Mouse (Mus musculus): Measurements from ENCODE around the gene Dctd. TPM values are rescaled to one million over a fixed set of nuclear protein-coding genes. Genes with fewer than 3 reads are reported as not detected.

Gene Dctd
- polyA plus RNA-seq (2014; fragmentation: Nextera tagmentation; extraction: Ambion mirVana) = 32.9 and 33.1 TPM in 2 replicates

DNA sequence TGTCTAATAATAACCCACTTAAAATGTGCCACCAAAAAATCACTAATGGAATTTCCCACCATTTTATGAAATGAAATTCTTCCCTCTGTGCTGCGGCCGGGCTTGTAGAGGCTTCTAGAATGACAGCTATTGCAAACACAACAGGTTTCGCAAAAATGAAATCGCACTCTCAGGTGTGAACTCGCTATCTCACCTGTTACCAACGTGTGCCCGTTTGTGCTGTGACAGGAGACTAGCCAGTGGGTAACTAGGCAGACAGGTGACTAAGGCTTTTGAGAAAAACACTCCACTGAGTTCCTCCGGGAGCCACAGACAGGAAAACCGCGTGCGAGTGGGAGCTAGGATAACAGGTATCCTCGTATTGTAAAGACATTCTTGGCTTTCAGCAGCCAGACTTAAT lies at the start of gene Dctd:
Gene Dctd (plus strand): TSS at position 301 of the 400 bp plus-strand sequence.
- Histone ChIP-seq H3K4me3 (ENCODE audit: low read depth, low read length) (no peak within 1 kb of the TSS), H3K9ac (ENCODE audit: low read length) (no peak within 1 kb of the TSS), H3K27ac (ENCODE audit: low read depth, low read length) (no peak within 1 kb of the TSS), H3K27me3 (ENCODE audit: control insufficient read depth, insufficient read depth, low read length) (no peaks in the 10 kb centered on the region), H3K4me1 (ENCODE audit: control insufficient read depth, insufficient read depth, low read length) (peaks cover 4% of the 10 kb centered on the region; the same call in 1 of the 2 replicates), H3K4me2 (ENCODE audit: low read depth) (no peak within 1 kb of the TSS; the same call in 1 of the 2 replicates), H3K36me3 (ENCODE audit: control insufficient read depth, insufficient read depth, low read length) (no peaks in the 10 kb centered on the region), H3K9me3 (ENCODE audit: control insufficient read depth, low read length) (no peaks in the 10 kb centered on the region)
- ATAC-seq (ENCODE audit: insufficient read depth, low FRiP score, low TSS enrichment) = no peak
- DNase-seq (ENCODE audit: low spot score) = no peak
- 93% methylated on average over 12 of the region's 12 CpGs for WGBS

DNA sequence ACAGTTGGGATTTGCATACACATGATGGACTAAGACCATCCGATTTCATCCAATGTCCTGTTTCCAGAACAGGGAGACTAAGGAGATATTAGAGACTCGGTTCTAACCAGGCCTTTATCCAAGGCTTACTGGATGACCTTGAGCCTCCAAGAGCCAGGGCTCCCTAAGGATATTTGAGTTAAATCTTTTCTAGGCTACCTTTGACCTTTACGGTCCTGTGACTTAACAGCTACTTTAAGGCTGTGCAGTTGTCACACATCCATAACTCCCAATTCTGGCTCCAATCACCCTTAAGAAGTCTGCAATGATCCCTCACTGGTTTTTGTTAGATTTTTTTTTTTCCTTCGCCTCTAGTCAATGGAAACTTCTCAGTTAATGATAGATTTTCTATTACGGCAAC lies 45.3 kb upstream of the Dctd start:
- Histone ChIP-seq H3K4me3 (ENCODE audit: low read depth, low read length) (no peak overlapping the region), H3K9me3 (ENCODE audit: control insufficient read depth, low read length) (no peaks in the 10 kb centered on the region), H3K36me3 (ENCODE audit: control insufficient read depth, insufficient read depth, low read length) (no peaks in the 10 kb centered on the region), H3K4me2 (ENCODE audit: low read depth) (no peak overlapping the region), H3K4me1 (ENCODE audit: control insufficient read depth, insufficient read depth, low read length) (no peaks in the 10 kb centered on the region), H3K27me3 (ENCODE audit: control insufficient read depth, insufficient read depth, low read length) (no peaks in the 10 kb centered on the region), H3K27ac (ENCODE audit: low read depth, low read length) (no peak overlapping the region), H3K9ac (ENCODE audit: low read length) (no peak overlapping the region)
- ATAC-seq (ENCODE audit: insufficient read depth, low FRiP score, low TSS enrichment) (no peak), DNase-seq (ENCODE audit: low spot score) (no peak)
- WGBS = 94% methylated on average over 5 of the region's 5 CpGs

DNA sequence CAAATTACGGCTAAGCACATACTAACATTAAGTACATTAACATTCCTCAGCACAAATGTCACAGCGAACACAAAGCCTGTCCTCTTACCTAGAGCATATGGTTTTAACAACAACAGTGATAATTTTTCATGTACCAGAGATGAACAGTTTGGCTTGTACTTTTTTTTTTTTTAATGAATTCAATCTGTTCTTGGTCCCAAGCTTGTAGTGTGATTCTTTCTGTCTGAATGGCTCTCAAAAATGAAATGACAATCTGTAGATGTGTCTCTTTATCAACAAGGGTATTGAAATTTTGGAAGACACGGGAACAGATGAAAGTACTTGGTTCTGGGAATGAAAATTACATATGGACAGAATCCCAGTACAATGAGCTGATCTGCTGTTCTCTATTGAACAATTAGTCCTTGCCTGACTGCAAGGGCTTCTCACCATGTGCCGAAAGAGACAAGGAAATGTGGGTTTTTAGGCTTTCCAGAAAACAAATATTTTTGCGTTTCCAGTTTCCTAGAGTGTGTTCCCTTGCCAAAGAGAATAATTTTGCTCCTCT lies 35.3 kb upstream of the Dctd start:
- H3K4me3 ChIP-seq (ENCODE audit: low read depth, low read length) = no peak overlapping the region
- H3K4me2 ChIP-seq (ENCODE audit: low read depth) = no peak overlapping the region
- ATAC-seq (ENCODE audit: insufficient read depth, low FRiP score, low TSS enrichment) (no peak), DNase-seq (ENCODE audit: low spot score) (no peak)
- H3K27ac ChIP-seq (ENCODE audit: low read depth, low read length) = no peak overlapping the region
- WGBS = 86% methylated on average over 5 of the region's 5 CpGs
- no peak overlapping the region for H3K9ac ChIP-seq (ENCODE audit: low read length)
- H3K36me3 ChIP-seq (ENCODE audit: control insufficient read depth, insufficient read depth, low read length) = no peaks in the 10 kb centered on the region
- no peaks in the 10 kb centered on the region for H3K4me1 ChIP-seq (ENCODE audit: control insufficient read depth, insufficient read depth, low read length)
- H3K27me3 ChIP-seq (ENCODE audit: control insufficient read depth, insufficient read depth, low read length) = no peaks in the 10 kb centered on the region
- no peaks in the 10 kb centered on the region for H3K9me3 ChIP-seq (ENCODE audit: control insufficient read depth, low read length)

DNA sequence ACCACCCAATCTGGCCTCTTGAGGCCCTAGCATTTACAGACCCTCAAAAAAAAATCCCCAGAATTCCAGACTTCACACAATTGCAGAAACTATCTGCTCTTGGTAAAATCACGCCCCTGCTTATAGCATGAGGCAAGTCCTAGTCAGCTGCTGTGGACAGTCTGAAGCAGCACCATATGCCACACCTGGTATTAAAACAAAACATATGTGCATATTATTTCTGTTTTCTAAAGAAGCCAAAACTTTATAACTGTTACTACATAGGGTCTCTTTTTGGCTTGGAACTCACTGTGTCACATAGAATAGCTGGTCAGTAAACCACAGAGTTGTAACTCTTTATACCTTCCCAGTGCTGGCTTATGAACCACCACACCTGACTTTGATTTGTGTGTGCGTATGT lies 24.7 kb upstream of the Dctd start:
- H3K4me3 ChIP-seq (ENCODE audit: low read depth, low read length) = no peak overlapping the region
- no peaks in the 10 kb centered on the region for H3K36me3 ChIP-seq (ENCODE audit: control insufficient read depth, insufficient read depth, low read length)
- 83% methylated on average over 2 of the region's 2 CpGs for WGBS
- DNase-seq (ENCODE audit: low spot score) (no peak), ATAC-seq (ENCODE audit: insufficient read depth, low FRiP score, low TSS enrichment) (no peak)
- H3K27me3 ChIP-seq (ENCODE audit: control insufficient read depth, insufficient read depth, low read length) = no peaks in the 10 kb centered on the region
- H3K4me1 ChIP-seq (ENCODE audit: control insufficient read depth, insufficient read depth, low read length) = no peaks in the 10 kb centered on the region
- no peak overlapping the region for H3K27ac ChIP-seq (ENCODE audit: low read depth, low read length)
- no peak overlapping the region for H3K4me2 ChIP-seq (ENCODE audit: low read depth)
- no peak overlapping the region for H3K9ac ChIP-seq (ENCODE audit: low read length)
- no peaks in the 10 kb centered on the region for H3K9me3 ChIP-seq (ENCODE audit: control insufficient read depth, low read length)

DNA sequence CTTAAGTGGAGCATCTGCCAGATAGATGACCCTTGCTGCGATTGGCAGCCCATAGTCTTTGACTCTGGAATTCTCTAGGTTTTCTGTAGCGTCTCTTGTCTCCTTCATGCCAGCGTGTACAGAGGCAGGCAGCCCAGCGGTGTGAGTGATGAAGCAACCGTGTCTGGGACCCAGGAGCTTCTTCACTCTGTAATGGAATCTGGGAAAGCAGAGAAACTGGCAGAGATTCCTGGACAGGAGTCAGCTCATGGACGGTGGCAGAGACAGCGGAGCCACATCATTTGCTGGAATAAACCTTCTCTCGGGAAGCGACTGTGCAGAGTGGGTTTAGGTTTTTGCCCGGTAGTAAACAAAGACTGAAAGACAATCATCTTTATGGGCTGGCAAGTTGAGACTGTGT lies 16.5 kb upstream of the Dctd start:
- H3K9me3 ChIP-seq (ENCODE audit: control insufficient read depth, low read length) = no peaks in the 10 kb centered on the region
- no peak overlapping the region for H3K27ac ChIP-seq (ENCODE audit: low read depth, low read length)
- no peak overlapping the region for H3K4me2 ChIP-seq (ENCODE audit: low read depth)
- no peaks in the 10 kb centered on the region for H3K36me3 ChIP-seq (ENCODE audit: control insufficient read depth, insufficient read depth, low read length)
- WGBS = 81% methylated on average over 10 of the region's 10 CpGs
- DNase-seq (ENCODE audit: low spot score) (no peak), ATAC-seq (ENCODE audit: insufficient read depth, low FRiP score, low TSS enrichment) (no peak)
- no peaks in the 10 kb centered on the region for H3K4me1 ChIP-seq (ENCODE audit: control insufficient read depth, insufficient read depth, low read length)
- no peak overlapping the region for H3K9ac ChIP-seq (ENCODE audit: low read length)
- H3K4me3 ChIP-seq (ENCODE audit: low read depth, low read length) = no peak overlapping the region
- no peaks in the 10 kb centered on the region for H3K27me3 ChIP-seq (ENCODE audit: control insufficient read depth, insufficient read depth, low read length)

DNA sequence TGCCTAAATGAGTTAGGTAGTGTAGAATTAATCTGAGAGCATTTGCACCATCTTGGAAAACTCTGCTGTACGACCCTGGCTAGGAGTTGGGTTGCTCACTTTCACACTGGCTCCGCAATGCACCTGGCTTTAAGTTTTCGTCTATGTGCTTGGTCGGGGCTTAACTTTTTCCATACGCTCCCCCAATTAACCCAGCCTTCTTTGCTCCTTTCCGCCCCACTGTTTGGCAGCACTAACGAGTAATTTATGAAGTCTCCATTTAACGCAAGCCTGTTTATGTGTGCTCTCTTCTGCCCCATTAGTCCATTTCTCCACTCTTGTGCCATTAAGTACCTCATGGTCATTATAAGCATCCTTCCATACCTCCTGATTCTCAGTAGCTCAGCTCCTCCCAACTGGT lies 8.2 kb upstream of the Dctd start:
- Histone ChIP-seq H3K27ac (ENCODE audit: low read depth, low read length) (no peak overlapping the region), H3K36me3 (ENCODE audit: control insufficient read depth, insufficient read depth, low read length) (no peaks in the 10 kb centered on the region), H3K27me3 (ENCODE audit: control insufficient read depth, insufficient read depth, low read length) (no peaks in the 10 kb centered on the region), H3K9me3 (ENCODE audit: control insufficient read depth, low read length) (no peaks in the 10 kb centered on the region), H3K4me3 (ENCODE audit: low read depth, low read length) (no peak overlapping the region), H3K4me1 (ENCODE audit: control insufficient read depth, insufficient read depth, low read length) (no peaks in the 10 kb centered on the region), H3K4me2 (ENCODE audit: low read depth) (no peak overlapping the region), H3K9ac (ENCODE audit: low read length) (no peak overlapping the region)
- no peak for ATAC-seq (ENCODE audit: insufficient read depth, low FRiP score, low TSS enrichment)
- no peak for DNase-seq (ENCODE audit: low spot score)
- WGBS = 77% methylated on average over 8 of the region's 8 CpGs

DNA sequence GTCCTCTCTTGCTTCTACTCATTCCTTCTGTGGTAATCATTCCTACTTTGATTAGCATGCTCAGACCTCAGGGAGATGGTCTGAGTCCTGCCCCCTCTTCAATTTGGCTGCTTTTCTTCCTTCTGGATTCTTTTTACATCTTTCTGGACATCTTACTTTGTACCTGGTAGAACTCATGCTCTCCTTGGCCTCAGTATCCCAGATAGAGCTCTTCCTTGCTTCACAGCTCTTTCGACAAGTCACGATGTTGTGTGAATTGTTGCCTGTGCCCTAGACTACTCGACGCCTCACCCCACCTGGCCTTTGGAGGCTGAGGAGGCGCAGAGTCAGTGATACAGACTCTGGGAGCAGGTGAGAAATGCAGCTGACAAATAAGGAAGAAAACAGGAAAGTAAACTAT lies 3.5 kb upstream of the Dctd start:
- DNase-seq (ENCODE audit: low spot score) = no peak
- H3K4me3 ChIP-seq (ENCODE audit: low read depth, low read length) = no peak overlapping the region
- H3K4me1 ChIP-seq (ENCODE audit: control insufficient read depth, insufficient read depth, low read length) = peaks cover 4% of the 10 kb centered on the region; the same call in 1 of the 2 replicates
- WGBS = 86% methylated on average over 5 of the region's 5 CpGs
- no peaks in the 10 kb centered on the region for H3K9me3 ChIP-seq (ENCODE audit: control insufficient read depth, low read length)
- ATAC-seq (ENCODE audit: insufficient read depth, low FRiP score, low TSS enrichment) = no peak
- H3K9ac ChIP-seq (ENCODE audit: low read length) = no peak overlapping the region
- no peak overlapping the region for H3K4me2 ChIP-seq (ENCODE audit: low read depth)
- no peaks in the 10 kb centered on the region for H3K27me3 ChIP-seq (ENCODE audit: control insufficient read depth, insufficient read depth, low read length)
- no peaks in the 10 kb centered on the region for H3K36me3 ChIP-seq (ENCODE audit: control insufficient read depth, insufficient read depth, low read length)
- no peak overlapping the region for H3K27ac ChIP-seq (ENCODE audit: low read depth, low read length)

DNA sequence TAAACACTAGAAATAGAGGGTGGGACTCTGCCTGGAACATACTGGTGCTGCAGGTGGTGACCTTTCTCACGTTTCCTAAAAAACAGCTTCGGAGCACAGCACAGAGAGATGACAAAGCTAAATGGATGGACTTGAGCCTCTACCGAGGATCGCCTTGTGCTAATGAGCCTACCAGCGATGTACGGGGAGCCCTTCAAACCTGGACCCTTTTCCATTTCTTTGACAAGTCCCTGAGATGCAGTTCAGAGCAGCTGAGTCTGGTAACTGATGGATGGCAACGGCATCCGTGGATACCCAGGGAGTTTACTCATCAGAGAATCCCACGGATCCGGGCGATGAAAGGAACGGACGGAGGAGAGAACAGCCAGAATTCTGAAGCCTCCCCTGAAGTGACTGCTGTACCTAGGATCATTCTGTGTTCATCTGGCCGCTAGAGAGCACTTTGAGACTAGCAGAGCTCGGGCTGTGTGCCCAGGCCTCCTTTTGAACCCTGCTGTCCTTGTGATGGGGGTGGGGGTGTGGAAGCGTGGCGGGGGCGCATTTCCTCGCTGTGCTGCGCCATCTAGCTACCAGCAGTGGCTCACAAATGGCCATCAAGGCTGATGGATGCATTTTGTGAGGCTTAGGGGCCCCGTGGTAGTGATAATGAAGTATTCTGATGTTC lies 1.6 kb upstream of the Dctd start:
- Histone ChIP-seq H3K4me3 (ENCODE audit: low read depth, low read length) (peak overlapping the region; percentile 7; the same call in 1 of the 2 replicates), H3K4me2 (ENCODE audit: low read depth) (peak overlapping the region; percentile 40), H3K9ac (ENCODE audit: low read length) (peak overlapping the region; percentile 8; the same call in 1 of the 2 replicates), H3K27me3 (ENCODE audit: control insufficient read depth, insufficient read depth, low read length) (no peaks in the 10 kb centered on the region), H3K36me3 (ENCODE audit: control insufficient read depth, insufficient read depth, low read length) (no peaks in the 10 kb centered on the region), H3K4me1 (ENCODE audit: control insufficient read depth, insufficient read depth, low read length) (peaks cover 4% of the 10 kb centered on the region; the same call in 1 of the 2 replicates), H3K9me3 (ENCODE audit: control insufficient read depth, low read length) (no peaks in the 10 kb centered on the region), H3K27ac (ENCODE audit: low read depth, low read length) (no peak overlapping the region)
- DNase-seq (ENCODE audit: low spot score) = peak; percentile 85
- peak; percentile 85 for ATAC-seq (ENCODE audit: insufficient read depth, low FRiP score, low TSS enrichment)
- 12% methylated on average over 21 of the region's 21 CpGs for WGBS

DNA sequence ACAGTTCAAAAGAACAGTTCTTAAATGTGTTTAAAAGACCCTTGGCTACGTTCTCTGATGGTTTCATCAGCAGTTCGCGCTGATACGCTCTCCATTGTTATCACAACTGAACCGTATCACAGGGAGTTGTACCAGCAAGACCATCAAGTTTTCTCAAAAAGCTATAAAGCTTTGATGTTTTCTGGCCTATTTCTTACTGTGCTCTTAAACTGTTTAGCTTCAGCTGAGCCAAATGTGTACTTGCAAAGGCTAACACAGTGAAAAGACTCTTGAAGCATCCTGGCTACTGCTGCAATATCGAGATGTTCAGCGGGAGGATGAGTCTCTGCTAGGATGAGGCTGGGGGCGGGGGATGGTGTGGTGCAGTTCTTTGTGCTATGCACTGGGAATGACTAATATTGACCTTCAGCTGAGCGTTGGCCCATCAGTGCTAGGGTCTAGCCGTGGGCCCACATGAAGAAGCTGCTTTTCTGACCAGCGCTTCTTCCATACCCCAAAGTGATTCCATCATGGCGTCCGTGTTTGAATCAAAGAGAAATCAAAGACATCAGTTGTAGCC lies 732 bp upstream of the Dctd start:
- Histone ChIP-seq H3K4me1 (ENCODE audit: control insufficient read depth, insufficient read depth, low read length) (peaks cover 4% of the 10 kb centered on the region; the same call in 1 of the 2 replicates), H3K27me3 (ENCODE audit: control insufficient read depth, insufficient read depth, low read length) (no peaks in the 10 kb centered on the region), H3K27ac (ENCODE audit: low read depth, low read length) (no peak overlapping the region), H3K9me3 (ENCODE audit: control insufficient read depth, low read length) (no peaks in the 10 kb centered on the region), H3K4me3 (ENCODE audit: low read depth, low read length) (no peak overlapping the region), H3K9ac (ENCODE audit: low read length) (no peak overlapping the region), H3K36me3 (ENCODE audit: control insufficient read depth, insufficient read depth, low read length) (no peaks in the 10 kb centered on the region), H3K4me2 (ENCODE audit: low read depth) (no peak overlapping the region; the same call in 1 of the 2 replicates)
- DNase-seq (ENCODE audit: low spot score) = peak; percentile 39
- 64% methylated on average over 13 of the region's 13 CpGs for WGBS
- 0 out of 2 replicates have a peak, but pooled peaks have one; percentile 48 for ATAC-seq (ENCODE audit: insufficient read depth, low FRiP score, low TSS enrichment)

Measured in neural tube, embryonic 11.5 days (tissue).